Mouse (Mus musculus) left cerebral cortex, postnatal 36 days (tissue): ENCODE measurements around the gene Ntrk2. TPM values are rescaled to one million over a fixed set of nuclear protein-coding genes. Genes with fewer than 3 reads are reported as not detected.
"Not testable (repeated sequence)": the region's sequence is repeated elsewhere in the genome, so short reads cannot be mapped to it uniquely, and the experiment has no call there.

Source experiments
- DNase-seq, 2 experiments: peaks; one replicate each; pipeline ENCODE4 v3.0.0; 2021 to 2022; ENCODE audit warnings: low spot score in 2 of 2, mixed read lengths in 1 of 2
- intact Hi-C: fragments of 180-260 bp; cut with DNase I; formaldehyde crosslinking; loops from one replicate; pipeline ENCODE4 v1.15.1; 2025
- total RNA-seq, 2 experiments: library from RNA; stranded (reverse); gene quantifications; 2 replicates each; pipeline ENCODE4 v1.2.3; 2021

The Ntrk2 gene
- total RNA-seq, 2 experiments from 2014 or later, result 357 to 404 TPM

DNA sequence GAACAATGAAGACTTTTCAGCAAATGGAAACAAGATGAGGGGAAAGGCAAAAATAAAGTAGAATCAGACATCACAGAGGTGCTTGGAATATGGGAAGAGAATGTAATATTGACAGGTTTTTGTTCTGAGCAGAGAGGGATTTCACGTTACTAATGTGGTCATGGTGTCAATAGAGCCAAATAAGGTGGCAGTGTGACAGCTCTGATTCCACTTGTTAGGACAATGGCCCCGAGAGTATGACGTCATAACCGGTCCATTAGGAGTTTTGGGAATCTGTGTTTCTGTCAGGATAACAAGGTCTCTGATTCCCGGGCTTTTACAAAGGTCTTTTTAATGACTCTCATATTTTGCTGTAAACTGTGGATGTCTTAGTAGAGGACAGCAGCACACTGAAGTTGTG, 274.1 kb downstream of the Ntrk2 start:
- no peak for DNase-seq

DNA sequence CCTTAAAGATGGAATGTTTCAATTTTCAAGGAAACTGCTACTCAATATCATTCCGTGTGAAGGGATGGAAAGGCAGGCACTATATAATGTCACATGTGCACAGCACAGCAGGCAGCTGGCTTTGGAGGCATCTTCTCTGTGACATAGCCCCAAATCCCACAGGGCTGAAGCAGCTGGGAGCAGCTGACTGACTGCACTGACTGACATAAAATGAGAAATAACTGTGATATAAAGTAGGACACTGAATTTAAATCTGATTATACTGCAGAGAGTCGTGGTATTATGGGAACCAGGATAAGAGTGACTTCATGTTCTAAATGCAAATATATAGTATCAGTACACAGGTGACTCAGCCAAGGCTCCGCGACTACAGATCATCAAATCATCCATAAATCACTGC, 282.6 kb downstream of the Ntrk2 start:
- intact Hi-C loops, result no loop called here
- no peak for DNase-seq

More for the DNA sequence above, 274.1 kb downstream of the Ntrk2 start:
- intact Hi-C loops, result no loop called here

DNA sequence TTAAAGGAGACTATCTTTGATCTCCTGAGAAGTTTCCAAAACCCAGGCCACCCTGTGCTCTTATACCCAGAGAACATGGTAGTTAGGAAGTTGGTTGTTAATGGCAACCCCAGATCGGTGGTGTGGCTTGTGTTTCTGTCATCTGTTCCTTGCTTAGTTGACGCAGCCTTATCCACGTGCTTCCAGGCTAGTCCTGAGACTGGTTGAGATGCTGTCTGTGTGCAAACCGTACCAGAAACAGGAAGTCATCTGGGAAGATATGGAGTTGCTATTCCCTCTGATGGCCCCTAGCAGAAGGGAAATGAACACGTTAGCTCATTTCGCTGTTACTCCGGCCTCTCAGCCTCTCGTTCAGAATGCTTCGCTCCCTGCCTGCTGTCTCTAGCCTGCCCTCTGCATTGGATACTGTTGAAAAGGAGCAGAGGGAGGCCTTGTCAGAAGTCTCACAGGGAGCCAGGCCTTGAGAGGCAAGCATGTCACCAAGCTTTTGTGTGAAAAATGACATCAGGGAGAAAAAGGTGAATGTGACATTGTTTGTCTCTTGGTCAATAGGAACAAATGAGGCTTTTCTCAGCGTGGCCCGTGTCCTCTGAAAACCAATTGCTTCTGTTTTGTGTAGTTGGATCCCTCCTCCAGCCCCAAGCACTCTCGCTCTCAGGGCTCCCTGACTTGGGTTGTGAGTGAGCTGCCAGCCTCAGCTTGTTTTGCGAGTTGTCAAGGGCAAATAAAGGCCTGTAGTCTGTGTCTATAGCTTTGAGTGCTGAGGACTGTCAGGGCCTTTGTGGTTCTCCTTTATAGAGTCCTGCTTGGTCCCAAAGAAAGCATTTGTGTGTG, 285.0 kb downstream of the Ntrk2 start:
- intact Hi-C loops, result loop anchor here (5.0 kb wide), 1 partner anchor 51 kb away; no protein-coding TSS in a partner anchor
- no peak for DNase-seq

- no peak for DNase-seq
- intact Hi-C loops, result loop anchor here (5.0 kb wide), 1 partner anchor 50 kb away; no protein-coding TSS in a partner anchor
Measured at GRCm38 (mm10) chr13:59092045-59092857, 285.9 kb downstream of the Ntrk2 start.

- intact Hi-C loops, result loop anchor here (5.0 kb wide), 1 partner anchor 49 kb away; no protein-coding TSS in a partner anchor
- peak; percentile 84 to 85 for DNase-seq
Measured at GRCm38 (mm10) chr13:59092858-59093154, 286.4 kb downstream of the Ntrk2 start.

DNA sequence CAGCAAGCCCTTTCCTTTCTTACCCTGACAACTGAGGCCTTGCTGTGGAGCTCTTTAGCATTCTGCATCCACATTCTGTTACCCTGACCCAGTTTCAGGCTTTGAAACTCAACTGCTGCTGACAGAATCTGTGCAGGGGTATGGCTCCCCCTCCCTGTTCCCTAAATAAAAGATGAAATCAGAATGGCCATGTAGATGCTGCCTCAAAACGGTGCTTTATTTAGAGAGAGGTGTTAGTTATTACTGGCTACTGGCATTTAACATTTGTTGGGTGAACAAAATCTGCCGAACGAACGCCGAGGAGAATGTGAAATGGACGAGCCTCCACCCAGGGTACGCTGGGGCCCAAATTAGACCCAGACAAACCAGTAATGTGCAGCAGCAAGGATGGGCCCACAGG, 288.4 kb downstream of the Ntrk2 start:
- intact Hi-C loops, result loop anchor here (5.0 kb wide), 1 partner anchor 48 kb away; no protein-coding TSS in a partner anchor
- DNase-seq, result peak in 1 of 2 experiments; percentile 61

- intact Hi-C loops, result no loop called here
- DNase-seq, result no peak
Measured at GRCm38 (mm10) chr13:59095811-59096391, 289.5 kb downstream of the Ntrk2 start.

- intact Hi-C loops, result no loop called here
- DNase-seq, result peak in 1 of 2 experiments; percentile 3
Measured at GRCm38 (mm10) chr13:59100086-59100485, 293.7 kb downstream of the Ntrk2 start.

DNA sequence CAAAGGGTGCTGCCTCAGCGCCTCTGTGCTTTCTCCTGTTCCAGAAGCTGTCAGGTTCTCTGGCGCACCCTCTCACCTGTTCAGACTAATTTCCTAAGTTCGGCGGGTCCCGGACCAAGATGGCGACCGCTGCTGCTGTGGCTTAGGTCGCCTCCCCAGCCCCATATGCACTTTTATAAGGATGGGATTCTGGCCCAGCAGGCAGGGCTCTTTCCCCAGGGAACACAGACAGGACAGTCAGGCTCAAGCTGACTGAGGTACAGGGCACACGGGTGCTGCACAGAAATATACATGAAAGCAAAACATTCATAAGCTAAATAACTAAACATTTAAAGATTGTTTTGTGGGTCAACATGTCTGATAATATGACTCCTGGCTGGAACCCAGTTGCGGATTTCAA, 301.4 kb downstream of the Ntrk2 start:
- DNase-seq, intact Hi-C loops: not testable (repeated sequence)

- no peak for DNase-seq
- intact Hi-C loops, result no loop called here
Measured at GRCm38 (mm10) chr13:59110107-59110506, 303.7 kb downstream of the Ntrk2 start.

DNA sequence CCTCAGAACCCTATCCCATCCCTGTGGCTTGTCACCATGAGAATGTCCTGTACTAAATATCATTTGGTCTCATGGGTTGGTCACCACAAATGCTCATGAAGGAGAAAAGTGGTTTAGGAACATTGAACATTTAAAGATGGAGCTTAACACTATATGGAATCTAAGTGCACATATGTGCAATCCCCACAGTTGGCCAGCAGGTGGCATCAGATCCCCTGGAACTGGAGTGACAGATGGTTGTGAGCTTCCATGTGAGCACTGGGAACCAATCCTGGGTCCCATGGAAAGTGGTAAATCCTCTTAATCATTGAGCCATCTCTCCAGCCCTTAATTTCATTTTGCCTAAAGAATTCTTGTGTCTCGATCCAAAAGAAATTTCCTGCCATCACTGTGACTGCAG, 308.3 kb downstream of the Ntrk2 start:
- intact Hi-C loops, result no loop called here
- no peak for DNase-seq

DNA sequence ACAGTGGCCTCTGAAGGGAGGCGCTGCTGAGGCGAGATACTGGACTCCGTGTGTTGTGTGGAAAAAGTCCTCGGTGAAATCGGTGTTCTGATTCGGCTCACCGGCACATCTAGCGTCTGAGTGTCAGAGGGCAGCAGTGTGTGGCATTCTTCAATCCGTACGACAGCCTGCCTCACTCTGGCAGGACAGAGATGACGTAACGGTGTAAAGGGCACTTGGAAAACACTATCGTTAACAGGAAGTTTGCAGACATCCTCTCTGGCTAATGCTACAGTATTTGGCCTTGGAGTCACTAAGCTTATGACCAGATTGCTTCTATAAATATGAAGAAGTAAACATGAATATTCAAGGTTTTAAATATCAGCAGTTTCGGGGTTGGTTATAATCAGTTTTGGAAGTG, 309.2 kb downstream of the Ntrk2 start:
- intact Hi-C loops, result no loop called here
- no peak for DNase-seq

- DNase-seq, result peak in 1 of 2 experiments; percentile 1
Measured at GRCm38 (mm10) chr13:59117233-59117632, 310.9 kb downstream of the Ntrk2 start.

DNA sequence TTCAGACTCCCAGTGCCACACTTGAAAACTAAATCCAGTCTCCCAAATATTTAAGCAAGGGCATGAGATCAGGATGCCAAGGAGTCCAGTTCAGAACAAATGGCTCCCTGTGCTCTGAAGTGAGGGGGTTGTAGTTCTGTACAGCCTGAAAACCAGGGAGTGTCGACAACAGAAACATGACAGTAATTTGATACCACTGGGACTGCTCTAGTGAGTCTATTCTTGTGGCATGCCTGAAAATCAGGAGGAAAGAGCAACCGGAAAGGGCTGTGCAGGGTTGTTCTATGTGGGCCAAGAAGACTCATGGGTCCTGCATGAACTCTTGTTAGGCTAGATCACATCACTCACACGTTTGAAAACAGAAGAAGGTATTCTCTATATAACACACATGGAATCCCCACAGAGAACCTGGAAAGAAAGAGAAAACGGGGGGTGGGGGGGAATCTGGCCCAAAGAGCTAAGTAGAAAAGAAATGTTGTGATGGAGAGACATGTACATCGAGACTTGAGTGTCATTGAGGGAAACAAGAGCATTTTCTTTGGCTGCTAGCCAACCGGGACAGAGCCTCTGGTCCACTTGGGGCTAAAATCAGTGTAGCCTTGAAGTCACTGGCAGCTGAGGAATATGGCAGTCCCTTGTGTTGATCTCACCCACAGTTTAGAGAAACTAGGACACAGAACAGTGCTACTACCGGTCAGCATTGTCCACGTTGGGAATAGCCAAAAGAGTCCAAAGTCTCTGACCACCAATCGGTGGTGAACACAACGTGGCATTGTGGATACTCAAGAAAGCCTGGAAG, 313.4 kb downstream of the Ntrk2 start:
- no peak for DNase-seq
- intact Hi-C loops, result no loop called here

More at GRCm38 (mm10) chr13:59117233-59117632, 310.9 kb downstream of the Ntrk2 start:
- intact Hi-C loops, result no loop called here

- no peak for DNase-seq
- intact Hi-C loops, result loop anchor here (5.0 kb wide), 1 partner anchor 51 kb away; no protein-coding TSS in a partner anchor
Measured at GRCm38 (mm10) chr13:59143141-59143744, 336.9 kb downstream of the Ntrk2 start.

GRCm38 (mm10) chr13:59144321-59144856, 338.0 kb downstream of the Ntrk2 start:
- intact Hi-C loops, result loop anchor here (2.0 to 5.0 kb wide), 2 partner anchors 52 to 338 kb away; partner anchors contain the start of gene Ntrk2
- DNase-seq, result peak; percentile 51 to 54

DNA sequence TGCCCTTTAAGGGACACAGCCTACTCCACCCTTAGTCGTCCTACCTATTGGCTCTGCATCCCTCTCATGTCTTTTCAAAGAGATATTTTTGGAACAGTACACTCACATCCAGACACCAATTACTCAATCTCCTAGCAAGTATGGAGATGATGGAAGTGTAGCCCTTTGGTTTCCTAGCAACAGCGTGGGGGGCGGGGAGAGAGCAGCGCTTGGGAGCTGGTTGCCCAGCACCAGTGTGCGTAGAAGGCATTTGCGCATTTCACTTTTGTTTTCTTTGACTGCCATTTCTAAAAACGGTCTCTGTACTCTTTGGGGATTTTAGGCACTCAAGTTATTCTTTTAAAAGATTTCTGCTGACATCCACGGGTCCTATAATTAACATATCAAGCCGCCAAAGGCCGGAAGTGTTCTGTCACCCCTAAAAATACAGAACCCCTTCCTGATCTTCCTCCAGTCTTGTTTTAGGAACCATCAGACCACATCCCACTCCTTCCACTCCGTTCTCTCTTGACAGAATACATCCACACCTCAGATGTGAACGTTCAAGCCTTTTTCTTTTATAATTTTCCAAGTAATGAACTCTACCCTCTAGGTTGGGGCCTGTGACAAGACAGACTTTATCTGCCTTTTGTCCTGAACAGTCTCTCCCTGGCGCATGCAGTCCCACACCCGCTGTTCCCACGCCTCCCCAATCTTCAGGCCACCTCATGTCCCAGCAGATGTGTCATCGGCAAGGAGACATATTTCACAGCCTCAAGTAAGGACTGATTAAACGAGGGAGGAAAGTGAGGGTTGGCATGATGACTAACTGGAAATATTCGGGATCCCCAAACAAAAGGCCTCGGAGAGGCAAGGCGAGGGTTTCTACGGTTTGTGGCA, 339.5 kb downstream of the Ntrk2 start:
- peak; percentile 88 to 91 for DNase-seq
- intact Hi-C loops, result loop anchor here (2.0 to 5.0 kb wide), 3 partner anchors 66 to 339 kb away; partner anchors contain the start of gene Ntrk2
